Mouse (Mus musculus) spleen, adult 2 months (tissue): ENCODE results near the gene Amigo2.

Experiments used
- CTCF ChIP-seq: fragments of 200-500 bp; IDR thresholded peaks from 2 replicates; pipeline ENCODE4 v1.5.1; 2011; ENCODE audit warnings: mild to moderate bottlenecking, inconsistent platforms; ENCODE audit not compliant: insufficient read depth, insufficient read length, insufficient replicate concordance; ENCODE audit errors: extremely low read depth
- POLR2A ChIP-seq: fragments of 200-500 bp; IDR thresholded peaks from 2 replicates; pipeline ENCODE4 v1.6.1; 2011; ENCODE audit warnings: low read depth, low read length, inconsistent platforms

DNA sequence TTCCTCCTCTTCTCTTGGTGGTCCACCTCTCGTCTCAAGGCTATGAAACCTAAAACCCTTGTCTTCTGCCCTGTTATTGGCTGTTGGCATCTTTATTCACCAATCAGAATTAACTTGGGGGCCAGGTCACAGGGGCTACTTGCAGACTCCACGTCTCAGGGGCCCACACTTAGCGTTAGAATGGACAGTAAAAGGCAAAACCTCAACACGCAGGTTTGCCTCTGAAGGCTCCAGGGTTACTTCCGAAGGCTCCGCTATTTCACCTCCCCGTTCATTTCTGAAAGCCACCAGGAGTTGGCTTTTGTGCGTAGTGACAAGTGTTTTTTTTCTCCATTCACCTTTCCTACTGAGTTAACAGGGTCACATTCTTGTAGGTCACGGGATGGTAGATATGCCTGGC, 15.2 kb upstream of the Amigo2 start:
- TF ChIP-seq POLR2A = no peak
- no peak for TF ChIP-seq CTCF
